Mouse (Mus musculus) liver, embryonic 14.5 days (tissue): ENCODE measurements around the gene Otx1. TPM values are rescaled to one million over a fixed set of nuclear protein-coding genes. Genes with fewer than 3 reads are reported as not detected.

Experiments used
- ATAC-seq: fragments of 200-750 bp; cut with Nextera tagmentation; 2 replicates; pipeline ENCODE4 v1.8.0; 2017; ENCODE audit warnings: moderate number of reproducible peaks, mild to moderate bottlenecking, moderate library complexity; ENCODE audit not compliant: insufficient read depth
- DNase-seq, 3 experiments: peaks; one replicate each; pipeline ENCODE4 v3.0.0-alpha.2; 2012 to 2013; ENCODE audit warnings: low read depth in 3 of 3, low spot score in 3 of 3
- H3K27ac ChIP-seq: fragments of 300-500 bp; sonication (generic); 2 replicates; pipeline ENCODE4 v1.5.1; 2014; ENCODE audit warnings: moderate library complexity, mild to moderate bottlenecking, control low read depth, inconsistent platforms
- H3K27me3 ChIP-seq: fragments of 300-500 bp; sonication (generic); 2 replicates; pipeline ENCODE4 v1.6.1; 2014; ENCODE audit warnings: mild to moderate bottlenecking, low read length, moderate library complexity; ENCODE audit not compliant: control insufficient read depth, insufficient read depth
- H3K36me3 ChIP-seq: fragments of 300-500 bp; sonication (generic); replicated peaks from 2 replicates; pipeline ENCODE4 v1.6.1; 2014; ENCODE audit warnings: low read depth; ENCODE audit not compliant: control insufficient read depth, insufficient read depth
- H3K4me1 ChIP-seq, 2 experiments: fragments of 200-500 bp in 1 of 2; fragments of 300-500 bp in 1 of 2; sonication (generic) in 1 of 2; replicated peaks; 2 replicates each; pipeline ENCODE4 v1.6.1; 2012 to 2014; ENCODE audit warnings: antibody characterized with exemption in 1 of 2, inconsistent platforms in 1 of 2, low read length in 1 of 2; ENCODE audit not compliant: control insufficient read depth in 2 of 2, insufficient read depth in 2 of 2
- H3K4me2 ChIP-seq: fragments of 300-500 bp; sonication (generic); 2 replicates; pipeline ENCODE4 v1.6.1; 2014; ENCODE audit warnings: low read depth, mild to moderate bottlenecking, control low read depth, moderate library complexity
- H3K4me3 ChIP-seq, 2 experiments: fragments of 200-500 bp in 1 of 2; fragments of 300-500 bp in 1 of 2; sonication (generic) in 1 of 2; 2 replicates each; pipeline ENCODE4 v1.5.1; 2012 to 2014; ENCODE audit warnings: low read depth in 2 of 2, low read length in 2 of 2, mild to moderate bottlenecking in 2 of 2, control low read depth in 1 of 2, inconsistent platforms in 1 of 2, moderate library complexity in 1 of 2; ENCODE audit not compliant: insufficient read depth in 1 of 2
- H3K9ac ChIP-seq: fragments of 300-500 bp; sonication (generic); replicated peaks from 2 replicates; pipeline ENCODE4 v1.6.1; 2014; ENCODE audit warnings: mild to moderate bottlenecking, control low read depth, moderate library complexity
- H3K9me3 ChIP-seq: fragments of 300-500 bp; sonication (generic); 2 replicates; pipeline ENCODE4 v1.6.1; 2016; ENCODE audit warnings: low read length, mixed read lengths; ENCODE audit not compliant: control insufficient read depth
- CTCF ChIP-seq: IDR thresholded peaks from 2 replicates; pipeline ENCODE4 v1.5.1; 2016; ENCODE audit warnings: antibody characterized with exemption, low read depth, control low read depth
- EP300 ChIP-seq: IDR thresholded peaks from 2 replicates; pipeline ENCODE4 v1.6.1; 2016; ENCODE audit warnings: antibody characterized with exemption, low read depth
- WGBS: fragments of 180-500 bp; shearing (Covaris S2); extraction: QIAGEN DNeasy Blood & Tissue Kit; methylation state at CpG from one replicate; pipeline ENCODE4 v1.1.7; 2014; ENCODE audit not compliant: insufficient replicate concordance; 5-methylcytosine and 5-hydroxymethylcytosine counted together
- polyA plus RNA-seq, 2 experiments: library from polyadenylated mRNA; depleted of rRNA in 1 of 2; stranded (reverse) in 1 of 2; unstranded in 1 of 2; fragments of >200 nt; fragmentation: Nextera tagmentation in 1 of 2; extraction: Ambion mirVana in 1 of 2; gene quantifications; 2 replicates each; pipeline versions ENCODE4 v1.2.1 to v1.2.3; 2012 to 2014

Otx1 gene
- polyA plus RNA-seq, 2 experiments: not detected

GRCm38 (mm10) chr11:21999396-22000315 lies 3.0 kb downstream of the Otx1 start:
- no peak overlapping the region for H3K4me2 ChIP-seq
- ATAC-seq (no peak), DNase-seq (no peak)
- H3K27me3 ChIP-seq: peaks cover 100% of the 10 kb centered on the region
- H3K9me3 ChIP-seq: no peaks in the 10 kb centered on the region
- H3K27ac ChIP-seq: no peak overlapping the region
- H3K36me3 ChIP-seq: no peaks in the 10 kb centered on the region
- WGBS: 4% methylated on average over 31 of the region's 31 CpGs
- H3K4me3 ChIP-seq: no peak overlapping the region
- no peak overlapping the region for H3K9ac ChIP-seq
- no peaks in the 10 kb centered on the region for H3K4me1 ChIP-seq
- TF ChIP-seq EP300 (no peak), CTCF (no peak)

GRCm38 (mm10) chr11:21998141-21999047 lies 4.3 kb downstream of the Otx1 start:
- WGBS: 5% methylated on average over 32 of the region's 32 CpGs
- DNase-seq: no peak
- H3K4me2 ChIP-seq: no peak overlapping the region; the same call in 1 of the 2 replicates
- peaks cover 100% of the 10 kb centered on the region for H3K27me3 ChIP-seq
- no peak overlapping the region for H3K9ac ChIP-seq
- no peak overlapping the region for H3K4me3 ChIP-seq
- H3K36me3 ChIP-seq: no peaks in the 10 kb centered on the region
- H3K27ac ChIP-seq: no peak overlapping the region
- no peak for TF ChIP-seq CTCF
- TF ChIP-seq EP300: no peak
- no peak for ATAC-seq
- H3K9me3 ChIP-seq: no peaks in the 10 kb centered on the region
- H3K4me1 ChIP-seq: no peaks in the 10 kb centered on the region

- no peak overlapping the region; the same call in 1 of the 2 replicates for H3K4me2 ChIP-seq
- no peaks in the 10 kb centered on the region for H3K9me3 ChIP-seq
- ATAC-seq (no peak), DNase-seq (no peak)
- H3K4me3 ChIP-seq: no peak overlapping the region
- WGBS: 3% methylated on average over 20 of the region's 20 CpGs
- no peaks in the 10 kb centered on the region for H3K4me1 ChIP-seq
- TF ChIP-seq EP300: no peak
- TF ChIP-seq CTCF: no peak
- H3K27me3 ChIP-seq: peaks cover 100% of the 10 kb centered on the region
- H3K27ac ChIP-seq: no peak overlapping the region
- H3K36me3 ChIP-seq: no peaks in the 10 kb centered on the region
- no peak overlapping the region for H3K9ac ChIP-seq
Measured at GRCm38 (mm10) chr11:21997561-21998140, 5.0 kb downstream of the Otx1 start.

GRCm38 (mm10) chr11:21996661-21997560 lies 5.8 kb downstream of the Otx1 start:
- 1% methylated on average over 63 of the region's 63 CpGs for whole genome bisulfite sequencing
- Histone ChIP-seq H3K36me3 (no peaks in the 10 kb centered on the region), H3K27ac (no peak overlapping the region), H3K9me3 (no peaks in the 10 kb centered on the region), H3K9ac (no peak overlapping the region), H3K27me3 (peaks cover 99% of the 10 kb centered on the region), H3K4me1 (no peaks in the 10 kb centered on the region), H3K4me3 (no peak overlapping the region), H3K4me2 (no peak overlapping the region)
- ATAC-seq (no peak), DNase-seq (no peak)
- TF ChIP-seq CTCF (no peak), EP300 (no peak)
